Mouse (Mus musculus): ENCODE results near the gene Ltn1.

Gene Ltn1

DNA sequence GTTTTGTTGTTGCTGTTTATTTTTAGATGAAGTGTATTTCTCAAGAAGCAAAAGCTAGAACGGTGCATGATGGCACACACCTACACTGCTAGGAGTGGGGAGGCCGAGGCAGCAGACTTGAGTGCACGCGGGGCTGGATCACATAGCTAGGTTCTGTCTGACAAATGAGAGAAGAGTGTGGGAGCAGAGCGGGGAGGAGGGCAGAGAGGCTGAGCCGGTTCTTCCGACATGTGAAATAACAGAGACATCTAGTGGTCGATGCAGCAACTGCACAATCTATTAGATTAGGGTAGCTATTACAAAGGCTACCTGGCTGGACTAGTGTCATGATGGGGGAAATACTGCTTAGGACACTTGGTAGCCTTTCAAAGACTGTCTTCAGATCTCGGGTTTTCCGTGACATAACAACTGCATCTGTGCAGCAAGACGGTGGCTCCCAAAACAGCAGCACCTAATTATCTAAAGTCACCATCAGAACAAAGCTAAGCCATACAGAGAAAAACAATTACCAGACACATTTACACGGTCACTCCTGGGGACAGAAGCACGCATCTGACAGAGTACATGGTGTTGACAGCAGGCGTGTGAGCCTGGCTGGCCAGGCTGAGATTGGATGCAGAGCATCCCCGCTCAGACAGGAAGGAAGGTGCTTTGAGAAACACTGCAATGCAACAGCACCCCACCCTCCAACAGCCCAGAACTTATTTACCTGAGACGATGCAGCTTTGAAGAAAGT, 38.4 kb downstream of the Ltn1 start:
- peak; percentile 45 for DNase-seq (ENCODE audit: low spot score)

GRCm38 (mm10) chr16:87387444-87387977, 44.9 kb downstream of the Ltn1 start:
- no peak for DNase-seq (ENCODE audit: low spot score)

- DNase-seq (ENCODE audit: low spot score): no peak
Measured at GRCm38 (mm10) chr16:87384366-87384765, 48.0 kb downstream of the Ltn1 start.

DNA sequence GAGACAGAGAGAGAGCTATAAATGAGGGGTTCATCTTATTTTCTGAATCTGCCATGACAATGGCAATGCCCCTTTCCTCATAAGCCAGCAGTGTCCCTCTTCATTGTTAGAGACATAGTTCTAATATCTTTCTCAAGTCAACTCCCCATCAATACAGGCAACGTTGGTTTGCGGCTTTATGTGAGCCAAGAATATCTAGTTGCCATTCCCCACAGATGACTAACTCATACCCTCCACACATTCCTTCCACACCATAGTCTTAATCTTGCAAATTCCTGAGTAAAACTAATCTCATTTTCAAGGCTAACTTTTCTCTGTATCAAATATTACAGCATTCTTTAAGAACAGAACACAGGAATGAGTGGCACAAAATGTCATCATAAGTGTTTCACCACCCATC, 49.4 kb downstream of the Ltn1 start:
- no peak for DNase-seq (ENCODE audit: low spot score)

DNA sequence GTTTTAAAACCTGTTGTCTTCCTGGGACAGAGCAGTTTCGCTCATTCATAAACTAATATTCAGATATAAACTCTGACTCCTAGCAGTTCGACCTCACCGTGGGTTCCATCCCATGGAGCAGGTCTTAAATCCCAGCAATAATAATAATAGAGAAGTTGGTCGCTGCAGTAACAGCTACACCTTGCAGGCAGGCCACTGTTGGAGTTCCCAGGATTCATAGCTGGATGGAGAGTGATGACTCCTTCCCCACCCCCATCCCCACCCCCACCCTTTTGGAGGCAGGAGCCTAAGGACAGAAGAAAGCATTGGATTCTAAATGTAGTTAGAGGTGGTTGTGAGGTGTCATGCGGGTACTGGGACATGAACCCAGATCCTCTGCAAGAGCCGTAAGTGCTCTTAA, 66.0 kb downstream of the Ltn1 start:
- peak; percentile 41 for DNase-seq (ENCODE audit: low spot score)

GRCm38 (mm10) chr16:87366035-87366434, 66.4 kb downstream of the Ltn1 start:
- DNase-seq (ENCODE audit: low spot score): peak; percentile 59

- peak; percentile 10 for DNase-seq (ENCODE audit: low spot score)
Measured at GRCm38 (mm10) chr16:87364231-87364630, 68.2 kb downstream of the Ltn1 start.

DNA sequence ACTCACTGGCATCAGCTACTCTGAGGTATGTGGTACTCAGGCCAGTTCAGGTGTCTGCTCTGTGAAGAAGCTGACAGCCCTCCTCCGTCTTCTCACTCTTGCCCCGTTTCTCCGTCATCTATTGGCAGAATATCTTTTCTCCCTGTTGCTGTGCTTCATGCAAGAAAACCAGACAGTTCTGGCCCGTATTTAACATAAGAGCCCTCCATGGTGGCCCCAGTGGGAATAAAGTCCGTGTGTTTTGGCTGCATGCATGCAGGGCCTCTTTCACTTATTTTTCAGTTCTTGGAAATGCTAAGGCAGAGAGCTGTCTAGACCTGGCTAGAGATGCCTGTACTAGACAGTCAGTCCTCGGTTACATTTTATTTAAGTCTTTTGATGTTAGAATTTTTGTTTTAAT, 72.3 kb downstream of the Ltn1 start:
- DNase-seq (ENCODE audit: low spot score): no peak

- DNase-seq (ENCODE audit: low spot score): no peak
Measured at GRCm38 (mm10) chr16:87354748-87355147, 77.7 kb downstream of the Ltn1 start.

DNA sequence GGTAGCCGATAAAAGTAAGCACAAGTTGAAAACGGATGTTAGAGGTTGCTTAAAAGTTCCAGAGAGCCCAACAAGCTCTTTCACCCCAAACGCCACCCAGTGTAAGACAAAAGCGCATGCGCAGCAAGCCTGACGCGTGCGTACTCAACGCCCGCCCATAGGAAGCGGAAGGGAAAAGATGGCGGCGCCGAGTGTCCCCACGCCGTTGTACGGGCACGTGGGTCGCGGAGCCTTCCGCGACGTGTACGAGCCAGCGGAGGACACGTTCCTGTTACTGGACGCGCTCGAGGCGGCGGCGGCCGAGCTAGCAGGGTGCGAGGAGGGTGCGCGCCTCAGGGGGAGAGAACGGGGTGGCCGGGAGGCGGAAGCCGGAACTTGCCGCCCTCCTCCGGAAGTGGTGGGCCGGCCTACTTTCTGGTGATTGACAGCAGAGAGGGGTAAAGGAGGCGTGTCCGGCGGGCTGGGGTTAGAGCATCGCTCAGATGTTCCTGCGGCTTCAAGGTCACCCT, 78.3 kb downstream of the Ltn1 start, which contains the start of gene N6amt1:
TSS of gene N6amt1 (plus strand) at position 111 of the 509 bp plus-strand sequence.
- peak; percentile 96 for DNase-seq (ENCODE audit: low spot score)

- DNase-seq (ENCODE audit: low spot score): no peak
Measured at GRCm38 (mm10) chr16:87353605-87354004, 78.8 kb downstream of the Ltn1 start.

GRCm38 (mm10) chr16:87351386-87352105, 80.9 kb downstream of the Ltn1 start:
- no peak for DNase-seq (ENCODE audit: low spot score)

DNA sequence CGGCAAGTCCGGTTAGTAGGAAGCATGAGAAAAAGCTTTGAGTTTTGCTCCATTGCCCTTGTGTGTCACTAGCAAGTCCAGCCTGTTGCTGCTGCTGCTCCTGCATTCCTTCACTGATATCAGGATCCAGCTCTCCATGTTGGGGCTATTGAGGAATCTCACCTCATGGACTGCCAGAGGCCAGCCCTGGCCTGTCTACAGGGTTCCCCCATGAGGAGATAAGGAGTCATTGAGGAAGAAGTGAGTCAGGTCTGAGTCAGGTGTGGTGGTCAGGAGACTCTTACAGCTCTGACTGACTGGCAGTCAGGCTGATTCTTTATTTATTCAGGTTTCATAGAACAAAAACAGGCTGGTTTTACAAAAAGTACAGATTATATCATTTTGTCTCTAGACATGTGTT, 84.3 kb downstream of the Ltn1 start:
- DNase-seq (ENCODE audit: low spot score): peak; percentile 65

GRCm38 (mm10) chr16:87341043-87341572, 91.3 kb downstream of the Ltn1 start:
- no peak for DNase-seq (ENCODE audit: low spot score)

DNA sequence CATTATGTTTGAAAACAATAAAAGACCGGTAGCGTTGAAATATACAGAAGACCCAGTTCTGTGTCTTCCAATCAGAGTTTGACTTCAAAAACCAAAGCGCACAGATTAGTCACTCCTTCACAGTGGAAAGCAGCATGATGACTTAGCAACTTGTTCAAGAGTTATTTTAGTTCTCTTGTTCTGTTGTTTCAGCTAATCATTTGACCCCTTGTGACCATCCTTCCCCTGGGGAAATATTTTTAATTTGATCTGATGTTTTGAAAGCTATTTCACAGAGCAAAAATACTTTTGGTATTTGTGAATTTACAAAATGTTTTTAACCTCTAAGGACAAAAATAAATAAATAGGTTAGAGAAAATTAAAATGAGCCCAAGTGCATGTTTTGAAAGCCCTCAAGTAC, 97.7 kb downstream of the Ltn1 start:
- no peak for DNase-seq (ENCODE audit: low spot score)

GRCm38 (mm10) chr16:87329986-87330385, 102.4 kb downstream of the Ltn1 start:
- no peak for DNase-seq (ENCODE audit: low spot score)
